Mouse (Mus musculus): ENCODE measurements around the gene Ppp2r5a.
A peak's percentile ranks its signal among the peaks of the same experiment; 100 is the strongest.

The Ppp2r5a gene

DNA sequence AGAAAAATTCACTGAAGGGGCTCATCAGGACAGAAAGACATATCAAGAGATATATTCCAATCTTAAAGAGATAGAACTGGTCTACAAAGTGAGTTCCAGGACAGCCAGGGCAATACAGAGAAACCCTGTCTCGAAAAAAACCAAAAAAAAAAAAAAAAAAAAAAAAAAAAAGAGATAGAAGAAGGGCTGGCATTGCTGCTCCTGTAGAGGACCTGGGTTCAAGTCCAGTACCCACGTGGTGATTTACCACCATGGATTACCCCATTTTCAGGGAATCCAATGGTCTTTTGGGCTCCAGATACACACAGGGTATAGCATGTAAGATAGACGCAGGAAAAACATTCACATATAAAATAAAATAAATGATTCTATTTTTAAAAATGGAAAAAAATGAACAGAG lies 22.2 kb downstream of the Ppp2r5a start:
- no peak for DNase-seq (ENCODE audit: low spot score)

DNA sequence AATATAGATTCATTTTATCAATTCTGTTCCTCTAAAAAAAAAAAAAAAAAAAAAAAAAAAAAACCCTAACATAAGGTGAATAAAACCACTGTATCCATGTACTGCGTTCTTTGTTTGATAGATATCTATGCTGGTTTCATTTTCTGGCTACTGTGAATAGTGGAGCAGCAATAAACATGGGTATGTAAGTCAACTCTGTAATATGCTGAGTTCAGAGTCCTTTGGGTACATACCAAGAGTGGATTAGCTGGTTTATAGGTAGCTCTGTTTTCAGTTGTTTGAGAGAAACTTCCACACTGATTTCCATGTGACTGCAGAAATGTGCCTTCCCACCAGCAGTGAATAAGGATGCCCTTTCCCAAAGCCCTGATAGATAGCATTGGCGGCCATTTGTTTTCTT lies 25.0 kb downstream of the Ppp2r5a start:
- no peak for DNase-seq (ENCODE audit: low spot score)

DNA sequence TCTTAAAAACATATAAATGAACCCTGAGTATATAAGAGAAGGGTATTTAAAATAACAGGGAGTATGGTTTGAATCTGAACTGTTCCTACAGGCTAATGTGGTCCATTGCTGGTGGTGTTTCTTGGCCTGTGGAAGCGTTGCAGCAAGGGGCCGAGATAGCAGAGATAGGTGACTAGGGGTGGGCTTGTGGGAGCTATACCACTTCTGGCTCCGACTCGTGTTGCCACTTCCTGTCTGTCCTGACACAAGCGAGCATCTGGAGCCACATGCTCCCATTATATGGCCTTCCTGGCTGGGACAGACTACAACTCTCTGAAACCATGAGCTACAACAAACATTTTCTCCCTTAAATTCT lies 27.5 kb downstream of the Ppp2r5a start:
- DNase-seq (ENCODE audit: low spot score): no peak

DNA sequence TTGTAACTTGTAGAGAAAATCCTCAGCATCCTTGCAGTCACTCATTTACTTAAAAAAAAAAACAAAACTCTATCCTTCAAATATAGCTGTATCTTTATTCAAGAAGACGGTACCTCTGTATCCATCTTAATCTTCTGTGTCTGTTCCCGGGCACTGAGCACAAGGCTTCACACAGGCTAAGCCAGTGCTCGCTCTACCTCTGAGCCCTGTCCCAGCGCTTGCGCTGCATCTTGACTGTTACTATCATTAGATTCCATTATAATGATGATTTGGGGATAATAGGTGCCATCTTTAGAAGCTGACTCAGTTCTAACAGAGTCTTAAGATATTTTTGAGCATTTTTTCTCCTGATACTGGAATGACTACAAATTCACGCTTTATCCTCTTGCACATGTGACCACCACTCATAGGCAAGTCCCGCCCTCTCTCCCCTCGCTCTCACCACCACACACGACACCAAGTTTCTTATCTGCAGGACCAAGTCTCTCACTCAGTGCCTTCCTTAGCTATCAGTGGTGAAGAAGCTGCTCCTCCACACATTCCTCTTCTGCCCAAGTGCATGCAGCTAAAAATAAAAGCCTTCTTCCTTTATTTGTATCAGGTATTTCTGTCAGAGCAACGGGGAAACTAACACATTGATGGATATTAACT lies 28.0 kb downstream of the Ppp2r5a start:
- no peak for DNase-seq (ENCODE audit: low spot score)

DNA sequence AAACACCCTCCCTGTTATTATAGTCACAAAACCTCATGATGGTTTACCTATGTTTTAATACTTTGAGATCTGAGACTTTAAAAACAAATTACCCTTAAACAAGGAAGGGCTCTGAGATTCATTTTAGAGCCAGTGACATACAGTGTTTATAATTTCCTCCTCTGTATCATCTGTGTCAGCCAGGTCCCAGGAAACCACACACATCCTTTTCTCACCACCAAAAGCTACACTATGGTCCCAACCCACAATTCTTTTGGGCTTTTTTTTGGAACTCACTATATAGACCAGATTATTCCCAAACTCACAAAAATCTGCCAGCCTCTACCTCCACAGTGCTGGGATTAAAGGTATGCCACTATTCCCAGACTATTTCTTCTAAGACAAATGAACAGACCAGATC lies 33.9 kb downstream of the Ppp2r5a start:
- DNase-seq (ENCODE audit: low spot score): no peak

DNA sequence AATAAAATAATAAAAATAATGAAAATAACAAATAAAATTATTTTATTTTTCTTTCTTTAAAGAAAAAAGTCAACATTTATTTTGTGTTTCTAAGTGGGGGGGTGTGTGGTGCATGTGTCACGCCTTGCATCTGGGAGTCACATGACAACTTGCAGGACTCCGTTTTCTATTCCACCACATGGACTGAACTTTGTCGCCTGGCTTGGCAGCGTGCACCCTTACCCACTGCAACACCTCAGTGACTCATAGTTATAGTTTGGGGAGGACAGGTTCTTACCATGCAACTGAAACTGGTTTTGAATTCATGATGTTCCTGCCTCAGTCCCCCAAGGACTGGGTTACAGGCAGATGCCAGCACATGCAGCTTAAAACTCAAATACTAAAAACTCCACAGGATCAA lies 34.9 kb downstream of the Ppp2r5a start:
- DNase-seq (ENCODE audit: low spot score): no peak

DNA sequence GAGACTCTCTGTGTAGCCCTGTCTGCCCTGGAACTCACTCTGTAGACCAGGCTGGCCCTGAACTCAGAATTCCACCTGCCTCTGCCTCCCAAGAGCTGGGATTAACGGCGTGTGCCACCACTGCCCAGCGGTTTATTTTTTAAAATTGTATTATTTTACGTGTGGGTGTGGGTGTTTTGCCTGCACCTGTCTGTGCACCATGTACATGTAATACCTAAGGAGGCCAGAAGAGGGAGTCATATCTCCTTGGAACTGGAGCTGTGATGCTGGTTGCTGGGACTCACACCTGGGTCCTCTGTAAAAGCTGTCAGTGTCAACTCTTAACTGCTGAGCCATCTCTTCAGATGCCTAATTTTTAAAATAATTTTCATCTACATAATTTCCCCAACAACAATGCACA lies 38.6 kb downstream of the Ppp2r5a start:
- no peak for DNase-seq (ENCODE audit: low spot score)

DNA sequence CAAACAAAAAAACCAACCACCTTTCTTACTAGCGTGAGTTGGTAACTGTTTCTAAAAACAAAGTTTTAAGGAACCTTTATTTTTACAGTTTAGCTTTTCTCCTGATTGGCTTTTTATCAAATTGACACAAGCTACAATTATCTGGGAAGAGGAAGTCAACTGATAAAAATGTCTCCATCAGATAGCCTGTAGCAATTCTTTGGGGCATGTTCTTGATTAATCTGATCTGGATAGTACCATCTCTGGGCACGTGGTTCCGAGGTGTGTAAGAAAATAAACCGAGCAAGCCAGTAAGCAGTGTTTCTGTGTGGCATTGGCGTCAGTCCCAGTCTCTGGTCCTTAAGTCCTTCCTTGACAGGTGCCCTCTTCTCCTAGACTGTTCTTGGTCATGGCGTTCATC lies 40.7 kb downstream of the Ppp2r5a start:
- DNase-seq (ENCODE audit: low spot score): no peak

DNA sequence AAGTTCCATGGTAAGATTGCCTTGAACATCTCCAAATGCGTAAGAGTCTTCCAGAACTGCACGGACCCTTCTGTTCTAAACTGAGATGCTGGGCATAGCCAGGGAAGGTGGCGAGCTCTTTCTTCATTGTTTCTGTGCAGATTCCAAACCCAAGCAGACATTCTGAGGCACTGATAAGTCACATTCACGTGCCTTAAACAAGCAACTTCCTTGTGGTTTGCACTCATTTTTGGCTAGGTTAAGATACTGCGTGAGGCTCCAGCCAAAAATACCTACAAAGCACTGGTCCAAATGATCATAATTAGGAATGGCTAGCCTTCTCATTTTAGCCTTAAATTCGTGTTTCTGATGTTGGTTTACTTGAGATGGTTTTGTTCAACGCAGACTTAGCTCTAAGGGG lies 43.6 kb downstream of the Ppp2r5a start:
- DNase-seq (ENCODE audit: low spot score): no peak

DNA sequence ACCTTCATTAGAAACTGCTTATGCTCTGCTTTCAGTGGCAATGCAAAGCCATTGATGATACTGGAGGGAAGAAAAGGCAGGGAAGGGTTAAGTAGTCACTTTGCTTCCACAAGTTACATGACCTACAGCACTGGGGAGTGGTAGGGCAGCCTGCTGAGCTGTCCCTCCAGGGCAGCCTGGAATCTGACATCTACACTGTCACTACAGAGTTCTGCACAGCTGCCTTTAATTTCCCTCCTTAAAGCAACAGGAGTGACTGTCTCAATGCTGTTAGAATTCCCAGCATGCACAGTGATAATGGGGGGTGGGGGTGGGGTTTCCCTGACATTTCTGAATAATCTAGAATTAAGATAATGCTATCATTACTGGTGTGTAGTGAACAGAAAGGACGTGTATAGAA lies 46.1 kb downstream of the Ppp2r5a start:
- DNase-seq (ENCODE audit: low spot score): no peak

DNA sequence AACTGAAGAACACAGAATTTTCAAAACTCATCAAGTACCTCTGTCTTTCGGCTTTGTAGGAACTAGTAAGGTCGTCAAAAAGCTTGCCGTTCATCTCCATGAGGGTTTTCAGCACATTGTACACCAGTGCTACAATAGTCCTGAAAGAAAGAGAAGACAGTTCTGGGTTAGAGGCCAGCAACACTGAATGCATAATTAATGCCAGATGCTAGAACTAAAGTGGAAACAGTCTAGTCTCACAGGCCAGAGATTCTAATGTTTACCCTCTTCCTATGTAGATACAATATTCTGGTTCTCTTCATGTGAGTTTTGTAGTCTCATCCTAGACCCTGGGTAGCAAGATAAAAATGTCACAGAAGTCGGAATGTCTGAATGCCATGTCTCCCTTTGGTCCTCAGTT lies 49.2 kb downstream of the Ppp2r5a start:
- no peak for DNase-seq (ENCODE audit: low spot score)

DNA sequence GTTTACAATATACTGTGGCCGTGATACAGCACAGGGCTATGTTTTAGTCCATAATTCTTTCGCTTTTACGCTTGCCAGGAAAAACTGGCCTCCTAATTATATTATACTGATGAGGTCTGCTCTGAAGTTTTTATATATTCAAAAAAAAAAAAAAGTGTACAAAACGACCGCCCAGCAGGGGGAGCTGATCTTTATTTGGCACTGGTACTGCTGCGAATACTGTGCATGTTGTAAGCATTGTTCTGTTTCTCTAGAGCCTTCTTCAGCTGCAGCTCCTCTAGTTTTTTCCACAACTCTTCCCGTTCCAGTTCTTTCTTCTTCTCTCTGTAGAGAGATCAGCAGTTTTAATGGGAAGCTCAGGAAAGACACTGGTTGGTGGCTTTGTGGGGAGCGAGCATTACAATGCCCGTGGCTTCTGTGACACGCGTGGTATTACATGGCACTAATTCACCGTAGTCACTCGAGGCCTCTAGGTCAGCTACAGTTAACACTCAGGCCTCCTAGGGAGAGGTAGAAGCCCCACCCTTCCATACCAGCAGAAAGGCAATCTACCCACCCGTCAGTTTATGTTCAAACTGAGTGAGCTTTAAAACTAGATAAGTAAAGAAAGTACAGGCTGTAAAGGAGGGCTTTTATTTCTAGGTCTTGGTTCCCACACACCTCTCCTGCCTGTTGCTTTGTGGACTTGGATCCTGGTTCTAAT lies 50.1 kb downstream of the Ppp2r5a start:
- DNase-seq (ENCODE audit: low spot score): no peak

DNA sequence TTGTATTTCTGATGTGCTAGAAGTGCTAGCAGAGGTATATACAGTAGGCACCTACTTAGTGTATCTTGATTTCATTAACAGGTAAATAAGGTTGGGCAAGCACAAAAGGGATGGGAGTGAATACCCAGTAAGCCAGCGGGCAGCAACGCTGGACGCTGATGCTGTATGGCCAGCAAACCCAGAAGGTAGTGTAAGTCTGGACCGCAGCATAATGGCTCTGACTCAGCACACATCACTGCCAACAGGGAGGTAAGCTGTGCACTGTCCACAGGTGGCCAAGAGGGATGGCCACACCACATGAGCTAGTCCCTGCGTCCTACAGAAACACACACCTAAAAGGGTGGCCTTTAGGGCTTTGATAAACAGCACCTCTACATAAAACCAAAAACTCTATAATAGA lies 52.7 kb downstream of the Ppp2r5a start:
- DNase-seq (ENCODE audit: low spot score): no peak

DNA sequence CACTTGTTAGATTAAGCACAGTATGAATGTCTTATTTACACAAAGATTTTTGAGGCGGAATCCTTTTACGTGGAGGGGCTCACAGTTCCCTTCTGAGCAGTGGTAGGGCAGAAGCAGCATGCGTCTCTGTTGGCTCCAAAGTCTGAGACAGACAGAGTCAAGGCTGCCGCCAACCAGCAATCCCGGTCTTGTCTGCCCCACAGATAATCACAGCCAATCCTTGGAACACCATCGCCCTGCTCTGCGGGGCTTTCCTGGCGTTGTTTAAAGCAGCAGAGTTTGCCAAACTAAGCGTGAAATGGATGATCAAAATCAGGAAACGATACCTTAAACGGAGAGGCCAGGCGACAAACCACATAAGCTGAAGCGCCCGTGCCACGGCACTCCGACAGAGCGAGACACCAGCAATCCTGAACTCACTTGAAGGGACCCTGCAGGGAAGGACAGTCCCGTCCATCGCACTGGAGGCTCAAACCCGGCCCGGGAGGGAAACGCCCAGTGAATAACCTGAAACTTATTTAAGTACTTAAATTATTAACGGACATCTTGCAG lies 53.5 kb downstream of the Ppp2r5a start:
- DNase-seq (ENCODE audit: low spot score): no peak

DNA sequence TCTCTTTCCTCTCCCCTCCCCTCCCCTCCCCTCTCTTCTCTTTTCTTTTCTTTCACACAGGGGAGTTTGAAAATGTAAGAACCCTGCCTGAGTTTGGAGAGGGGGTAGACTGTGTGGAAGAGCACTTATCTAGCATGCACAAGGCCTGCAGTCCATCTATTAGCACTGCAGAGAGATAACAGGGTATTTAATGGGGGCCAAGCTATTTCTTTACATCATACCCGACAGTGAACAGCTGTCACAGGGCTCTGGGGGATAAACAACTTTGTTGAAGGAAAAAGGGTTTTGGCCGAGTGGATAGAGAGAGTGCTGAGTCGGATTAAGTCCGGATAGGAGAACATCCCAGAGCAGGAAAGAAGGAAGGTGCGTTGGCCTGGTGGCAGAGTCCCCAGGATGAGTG lies 54.1 kb downstream of the Ppp2r5a start:
- no peak for DNase-seq (ENCODE audit: low spot score)

DNA sequence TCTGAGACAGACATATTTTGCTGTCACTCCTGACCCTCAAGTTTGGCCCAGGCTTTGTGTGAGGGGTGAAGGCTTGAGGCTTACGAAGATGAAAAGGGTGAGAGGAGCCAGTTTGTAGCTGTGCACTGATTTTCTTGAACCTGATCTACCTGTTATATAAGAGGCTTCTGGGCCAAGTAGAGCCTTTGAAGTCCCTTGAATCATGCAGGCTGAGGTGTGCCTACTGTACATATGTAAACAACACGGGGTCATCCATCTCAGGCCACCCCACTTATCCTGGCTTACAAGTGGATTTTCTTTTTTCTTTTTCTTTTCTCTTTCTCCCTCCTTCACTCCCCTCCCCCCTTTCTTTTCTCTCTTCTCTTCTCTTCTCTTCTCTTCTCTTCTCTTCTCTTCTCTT lies 54.5 kb downstream of the Ppp2r5a start:
- no peak for DNase-seq (ENCODE audit: low spot score)

DNA sequence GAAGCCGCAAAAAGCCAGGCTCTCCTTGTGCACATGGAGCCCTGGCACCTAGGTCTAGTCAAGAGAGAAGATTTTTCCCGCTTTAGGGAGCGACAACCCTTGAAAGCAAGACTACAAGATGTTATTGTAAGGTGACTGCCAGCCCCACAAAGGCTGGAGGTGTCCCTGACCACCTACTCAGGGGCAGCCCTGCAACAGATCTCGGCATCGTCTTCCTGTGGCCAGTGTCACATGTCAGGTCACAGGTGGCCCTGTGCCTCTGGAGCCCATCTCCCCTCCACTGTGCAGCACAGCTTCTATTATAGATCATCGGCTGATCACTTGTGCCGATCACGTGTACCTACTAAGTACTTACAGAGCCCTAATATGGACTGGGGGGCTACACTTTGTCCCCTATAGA lies 55.5 kb downstream of the Ppp2r5a start:
- DNase-seq (ENCODE audit: low spot score): no peak

DNA sequence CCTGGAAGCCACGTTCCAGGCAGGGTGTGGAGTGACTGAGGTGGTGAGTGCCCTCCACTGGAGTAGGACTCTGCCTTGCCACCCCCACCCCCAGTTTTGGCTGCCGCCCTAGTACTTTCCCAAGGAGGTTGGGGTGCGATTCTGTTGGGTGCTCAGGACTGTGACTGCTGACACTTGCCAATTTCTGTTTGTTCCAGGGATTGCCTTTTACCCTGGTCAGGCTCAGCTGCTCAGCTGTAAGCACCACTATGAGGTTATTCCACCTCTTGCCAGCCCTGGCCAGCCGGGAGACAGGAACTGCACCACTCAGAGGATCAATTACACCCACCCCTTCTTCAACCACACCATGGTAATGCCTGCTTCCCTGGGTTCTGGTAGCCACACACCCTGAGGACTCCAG lies 62.5 kb downstream of the Ppp2r5a start:
- no peak for DNase-seq (ENCODE audit: low spot score)

DNA sequence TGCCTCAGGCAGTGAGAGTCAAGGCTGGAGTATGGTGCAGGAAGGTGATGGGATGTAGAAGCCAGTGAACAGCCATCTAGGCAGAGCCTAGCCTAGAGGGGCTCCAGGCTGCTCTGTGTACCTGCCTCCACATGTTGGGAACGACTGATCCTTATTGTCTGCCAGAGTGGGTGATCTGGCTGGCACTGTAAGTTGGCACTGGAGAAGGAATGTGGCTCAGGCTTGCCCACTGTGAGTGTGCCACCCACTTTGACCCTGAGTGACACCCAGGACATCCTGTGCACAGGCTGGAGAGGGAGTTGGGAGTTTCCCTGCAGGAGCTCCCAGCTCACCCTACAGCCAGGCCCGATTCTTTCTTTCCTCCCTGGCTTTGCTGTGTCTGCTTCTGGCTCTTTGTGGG lies 63.2 kb downstream of the Ppp2r5a start:
- no peak for DNase-seq (ENCODE audit: low spot score)

DNA sequence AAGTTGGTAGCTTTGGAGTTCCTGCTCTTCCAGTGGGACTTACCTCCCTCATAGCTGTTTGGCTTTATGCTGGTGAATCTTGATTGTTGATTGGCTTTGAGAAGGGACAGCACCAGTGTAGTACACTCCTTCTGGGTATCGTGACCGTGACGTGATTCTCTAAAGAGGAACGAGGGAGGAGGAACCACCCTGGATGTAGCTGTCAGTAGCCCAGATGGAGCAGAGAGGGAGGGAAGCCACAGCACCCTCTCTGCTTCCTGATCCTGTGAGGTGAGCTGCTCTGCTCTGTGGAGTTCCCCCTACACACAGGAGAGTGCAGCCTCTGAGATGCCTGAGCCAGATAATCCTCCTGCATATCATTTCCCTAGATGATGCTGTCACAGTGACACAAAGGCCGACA lies 68.6 kb downstream of the Ppp2r5a start:
- no peak for DNase-seq (ENCODE audit: low spot score)

DNA sequence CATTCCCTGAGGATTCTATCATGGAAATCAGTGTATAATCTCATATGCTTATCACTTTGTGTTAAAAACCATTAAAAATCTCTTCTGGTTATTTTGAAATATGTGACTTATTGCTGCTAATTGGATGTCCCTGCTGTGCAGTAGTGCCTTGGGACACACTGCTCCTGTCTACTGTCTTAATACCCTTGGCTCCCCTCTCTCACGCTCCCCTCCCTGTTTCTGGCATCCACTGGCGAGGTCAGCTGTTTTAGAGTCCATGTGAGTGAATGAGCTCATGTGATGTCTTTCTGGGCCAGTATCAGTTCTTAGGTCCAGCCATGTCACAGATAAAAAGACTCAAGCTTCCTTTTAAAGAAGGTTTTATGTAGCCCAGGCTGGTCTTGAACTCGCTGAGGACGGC lies 72.7 kb downstream of the Ppp2r5a start:
- DNase-seq (ENCODE audit: low spot score): no peak

DNA sequence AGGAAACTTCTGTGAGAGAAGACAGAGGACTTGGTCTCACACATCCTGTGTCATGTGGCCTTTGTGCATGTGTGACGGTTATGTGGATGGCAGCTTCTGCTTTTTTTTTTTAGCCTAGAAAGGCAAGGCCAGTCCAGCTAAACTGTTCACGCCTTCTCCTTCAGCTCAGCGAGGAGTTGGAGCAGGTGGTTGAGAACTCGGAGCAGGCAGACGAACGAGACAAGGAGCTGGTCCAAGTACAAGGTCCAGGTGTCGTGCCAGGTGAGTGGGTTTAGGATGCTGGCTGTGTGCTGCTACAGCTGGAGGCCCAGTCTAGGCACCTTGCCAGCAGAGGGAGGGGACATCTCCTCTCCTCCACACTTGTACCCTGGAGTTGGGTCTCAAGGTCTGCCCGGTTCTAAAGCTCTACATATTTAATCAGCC lies 75.0 kb downstream of the Ppp2r5a start:
- DNase-seq (ENCODE audit: low spot score): peak; percentile 80

DNA sequence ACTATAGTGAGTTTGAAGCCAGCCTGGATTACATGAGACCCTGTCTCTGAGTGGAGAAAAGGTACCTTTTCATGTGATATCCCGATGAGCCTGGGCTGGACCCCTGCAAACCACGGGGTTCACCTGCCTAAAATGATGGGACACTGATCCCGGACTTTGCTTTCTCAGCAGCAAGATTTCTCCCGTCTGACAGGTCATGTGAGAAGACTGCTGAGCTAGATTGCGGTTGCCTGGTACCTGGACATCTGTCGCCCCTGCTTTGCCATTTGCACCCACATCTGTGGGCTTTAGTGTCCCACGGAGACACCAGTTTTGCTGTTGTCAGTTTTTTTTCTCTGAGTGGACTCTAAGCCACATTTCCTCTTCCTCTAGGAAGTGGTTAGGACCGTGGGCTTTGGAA lies 75.8 kb downstream of the Ppp2r5a start:
- no peak for DNase-seq (ENCODE audit: low spot score)
